Mouse (Mus musculus): ENCODE data around the gene Ostf1.

DNA sequence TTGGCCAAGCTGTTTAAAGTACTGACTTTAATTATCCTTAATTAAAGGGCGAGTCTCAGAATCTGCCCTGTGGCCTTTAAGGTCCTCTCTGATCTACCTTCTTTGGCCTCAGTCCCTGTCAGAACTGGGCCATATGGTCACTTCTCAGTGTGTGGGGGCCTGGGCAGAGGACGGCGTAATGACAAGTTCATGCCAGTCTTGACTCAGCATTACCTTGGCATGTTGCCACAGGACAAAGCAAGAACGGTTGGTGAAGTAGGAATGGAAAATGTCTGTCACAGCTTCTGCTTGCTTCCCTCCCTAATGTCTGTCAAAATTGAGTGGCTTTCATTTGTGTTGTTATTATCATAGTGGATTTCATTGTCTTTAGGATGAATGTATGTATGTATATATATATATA lies 21.0 kb upstream of the Ostf1 start:
- TF ChIP-seq POLR2A (IDR thresholded peaks at IDR 0.05; ENCODE audit: control insufficient read depth, low read depth, low read length) = no peak
- no peak for TF ChIP-seq CTCF (IDR thresholded peaks at IDR 0.05; ENCODE audit: control insufficient read depth, insufficient read depth, insufficient replicate concordance, low read depth, low read length)

Measured in testis, adult 2 months (tissue).